Mouse (Mus musculus): Measurements from ENCODE around the gene Zfp719. TPM values are rescaled to one million over a fixed set of nuclear protein-coding genes. Genes with fewer than 3 reads are reported as not detected.

Zfp719 gene
- polyA plus RNA-seq, 1 experiment from 2014 or later: 4.2 TPM

DNA sequence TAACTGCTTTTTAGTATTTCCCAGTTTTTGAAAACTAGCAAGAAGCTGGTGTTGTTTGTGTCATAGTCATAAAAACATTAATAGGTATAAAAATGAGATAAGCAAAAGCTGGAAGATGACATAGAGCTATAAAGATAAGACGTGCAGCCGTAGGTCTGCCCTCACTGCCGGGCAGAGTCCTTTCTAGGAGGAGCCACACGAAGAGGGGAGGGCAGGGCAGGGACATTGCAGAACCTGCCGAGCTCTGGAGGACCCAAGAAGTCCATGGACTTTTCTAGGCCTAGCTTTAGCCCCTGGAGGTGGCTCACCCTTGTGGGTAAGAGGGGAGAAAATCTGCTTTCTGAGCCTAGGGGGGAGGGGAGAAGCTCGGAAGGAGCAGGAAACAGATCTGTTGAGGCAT is 55.1 kb downstream of the Zfp719 start, which contains the start of gene Ceacam18:
Gene Ceacam18 (plus strand): TSS at position 208 of the 400 bp plus-strand sequence.
- no peak for DNase-seq (ENCODE audit: low spot score)
- Histone ChIP-seq H3K4me3 (ENCODE audit: low read depth, low read length) (no peak within 1 kb of the TSS), H3K9me3 (ENCODE audit: control insufficient read depth, low read length) (no peaks in the 10 kb centered on the region), H3K36me3 (ENCODE audit: control insufficient read depth, insufficient read depth, low read length) (no peaks in the 10 kb centered on the region), H3K4me2 (replicated peaks; ENCODE audit: low read depth) (no peak within 1 kb of the TSS), H3K9ac (ENCODE audit: low read length) (no peak within 1 kb of the TSS), H3K27me3 (ENCODE audit: control insufficient read depth, insufficient read depth, low read length) (no peaks in the 10 kb centered on the region), H3K27ac (replicated peaks) (no peak within 1 kb of the TSS), H3K4me1 (replicated peaks; ENCODE audit: control insufficient read depth, insufficient read depth) (no peaks in the 10 kb centered on the region)
- ATAC-seq (ENCODE audit: low FRiP score, low TSS enrichment): no peak
- 52% methylated on average over 6 of the region's 6 CpGs for WGBS
- TF ChIP-seq EP300 (optimal IDR thresholded peaks at IDR 0.05) (no peak), CTCF (IDR thresholded peaks at IDR 0.05; ENCODE audit: low read depth) (no peak)

DNA sequence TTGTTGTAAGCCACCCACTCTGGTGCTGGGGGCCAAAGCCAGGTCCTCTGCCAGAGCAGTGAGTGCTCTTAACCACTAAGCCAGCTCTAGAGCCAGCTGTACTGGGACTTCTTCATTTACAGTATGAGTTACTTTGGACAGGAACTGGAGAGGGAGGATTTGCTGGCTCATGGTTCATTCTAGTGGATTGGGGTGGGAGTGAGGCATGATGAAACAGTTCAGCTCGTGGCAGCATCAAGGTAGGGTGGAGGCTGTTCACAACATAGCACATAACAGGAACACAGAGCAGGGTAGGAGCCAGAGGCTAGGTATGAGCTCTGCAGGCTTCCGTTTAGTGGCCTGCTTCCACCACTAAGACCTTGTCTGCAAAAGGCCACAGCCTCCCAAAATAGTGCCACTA is 56.8 kb downstream of the Zfp719 start:
- ATAC-seq (ENCODE audit: low FRiP score, low TSS enrichment) (no peak), DNase-seq (ENCODE audit: low spot score) (no peak)
- Histone ChIP-seq H3K27me3 (ENCODE audit: control insufficient read depth, insufficient read depth, low read length) (no peaks in the 10 kb centered on the region), H3K4me3 (ENCODE audit: low read depth, low read length) (no peak overlapping the region), H3K27ac (replicated peaks) (no peak overlapping the region), H3K9ac (ENCODE audit: low read length) (no peak overlapping the region), H3K4me2 (replicated peaks; ENCODE audit: low read depth) (no peak overlapping the region), H3K36me3 (ENCODE audit: control insufficient read depth, insufficient read depth, low read length) (no peaks in the 10 kb centered on the region), H3K4me1 (replicated peaks; ENCODE audit: control insufficient read depth, insufficient read depth) (no peaks in the 10 kb centered on the region), H3K9me3 (ENCODE audit: control insufficient read depth, low read length) (no peaks in the 10 kb centered on the region)
- 56% methylated on average over 2 of the region's 2 CpGs for WGBS
- no peak for TF ChIP-seq CTCF (IDR thresholded peaks at IDR 0.05; ENCODE audit: low read depth)
- TF ChIP-seq EP300 (optimal IDR thresholded peaks at IDR 0.05): no peak

DNA sequence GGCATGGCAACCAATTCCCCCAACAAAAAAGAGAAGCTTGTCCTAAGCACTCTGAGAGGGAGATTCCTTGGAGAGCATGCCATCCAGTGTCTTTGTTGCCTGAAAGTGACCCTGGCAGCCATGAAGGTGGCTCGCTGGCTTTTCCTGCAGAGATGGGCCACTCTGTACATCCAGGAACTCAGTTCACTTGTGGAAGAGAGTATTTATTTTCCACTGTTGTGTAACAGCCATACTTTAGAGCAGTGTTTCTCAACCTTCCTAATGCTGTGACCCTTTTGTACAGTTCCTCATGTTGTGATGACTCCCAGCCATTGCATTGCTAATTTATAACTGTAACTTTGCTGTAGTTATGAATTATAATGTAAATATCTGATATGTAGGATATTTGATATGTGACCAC is 57.7 kb downstream of the Zfp719 start:
- 76% methylated on average over 1 of the region's 1 CpGs for WGBS
- TF ChIP-seq EP300 (optimal IDR thresholded peaks at IDR 0.05) (no peak), CTCF (IDR thresholded peaks at IDR 0.05; ENCODE audit: low read depth) (no peak)
- Histone ChIP-seq H3K9ac (ENCODE audit: low read length) (no peak overlapping the region), H3K4me3 (ENCODE audit: low read depth, low read length) (no peak overlapping the region), H3K27ac (replicated peaks) (no peak overlapping the region), H3K9me3 (ENCODE audit: control insufficient read depth, low read length) (no peaks in the 10 kb centered on the region), H3K4me1 (replicated peaks; ENCODE audit: control insufficient read depth, insufficient read depth) (no peaks in the 10 kb centered on the region), H3K27me3 (ENCODE audit: control insufficient read depth, insufficient read depth, low read length) (no peaks in the 10 kb centered on the region), H3K36me3 (ENCODE audit: control insufficient read depth, insufficient read depth, low read length) (no peaks in the 10 kb centered on the region), H3K4me2 (replicated peaks; ENCODE audit: low read depth) (no peak overlapping the region)
- ATAC-seq (ENCODE audit: low FRiP score, low TSS enrichment): no peak
- no peak for DNase-seq (ENCODE audit: low spot score)

DNA sequence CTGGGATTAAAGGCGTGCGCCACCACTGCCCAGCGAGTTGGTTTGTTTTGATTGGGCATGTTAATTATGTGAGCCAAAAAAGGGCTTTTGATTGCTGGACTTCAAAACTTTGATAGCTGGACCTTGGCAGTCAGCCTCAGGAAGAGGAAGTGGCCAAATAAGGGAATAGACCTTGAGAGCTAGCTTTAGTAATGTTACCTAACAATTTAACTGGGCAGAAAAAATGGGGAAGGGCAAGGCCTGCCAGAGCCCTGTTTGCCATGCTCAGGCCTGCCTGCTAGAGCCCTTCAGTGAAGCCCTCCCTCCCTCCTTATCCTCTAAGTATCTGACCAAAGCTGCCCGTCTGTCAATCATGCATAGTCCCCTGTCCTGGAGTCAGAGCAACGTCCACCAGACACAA is 63.2 kb downstream of the Zfp719 start:
- ATAC-seq (ENCODE audit: low FRiP score, low TSS enrichment) (no peak), DNase-seq (ENCODE audit: low spot score) (no peak)
- Histone ChIP-seq H3K9me3 (ENCODE audit: control insufficient read depth, low read length) (no peaks in the 10 kb centered on the region), H3K4me3 (ENCODE audit: low read depth, low read length) (no peak overlapping the region), H3K36me3 (ENCODE audit: control insufficient read depth, insufficient read depth, low read length) (no peaks in the 10 kb centered on the region), H3K27ac (replicated peaks) (no peak overlapping the region), H3K4me1 (replicated peaks; ENCODE audit: control insufficient read depth, insufficient read depth) (no peaks in the 10 kb centered on the region), H3K27me3 (ENCODE audit: control insufficient read depth, insufficient read depth, low read length) (no peaks in the 10 kb centered on the region), H3K4me2 (replicated peaks; ENCODE audit: low read depth) (no peak overlapping the region), H3K9ac (ENCODE audit: low read length) (no peak overlapping the region)
- WGBS: 73% methylated on average over 5 of the region's 5 CpGs
- TF ChIP-seq EP300 (optimal IDR thresholded peaks at IDR 0.05) (no peak), CTCF (IDR thresholded peaks at IDR 0.05; ENCODE audit: low read depth) (no peak)

Other genes starting within 250 kb of the Zfp719 start
- 0.04 and 0.10 TPM in 2 replicates for gene Siglecf, start 228.3 kb upstream of the Zfp719 start, polyA plus RNA-seq (2015; fragmentation: Nextera tagmentation; extraction: Ambion mirVana)
- 0.12 and 0.17 TPM in 2 replicates for gene Siglecg, start 171.4 kb upstream of the Zfp719 start, polyA plus RNA-seq (2015; fragmentation: Nextera tagmentation; extraction: Ambion mirVana)
- 0.11 and 0.23 TPM in 2 replicates for gene Lim2, start 151.9 kb upstream of the Zfp719 start, polyA plus RNA-seq (2015; fragmentation: Nextera tagmentation; extraction: Ambion mirVana)
- 0.62 and 0.79 TPM in 2 replicates for gene Nkg7, start 142.5 kb upstream of the Zfp719 start, polyA plus RNA-seq (2015; fragmentation: Nextera tagmentation; extraction: Ambion mirVana)
- not detected in 2 replicates for gene Cldnd2, start 138.8 kb upstream of the Zfp719 start, polyA plus RNA-seq (2015; fragmentation: Nextera tagmentation; extraction: Ambion mirVana)
- gene Etfb, start 135.5 kb upstream of the Zfp719 start, polyA plus RNA-seq (2015; fragmentation: Nextera tagmentation; extraction: Ambion mirVana): 513 and 521 TPM in 2 replicates
- 0.34 and 0.46 TPM in 2 replicates for gene Gm45233, start 135.5 kb upstream of the Zfp719 start, polyA plus RNA-seq (2015; fragmentation: Nextera tagmentation; extraction: Ambion mirVana)
- 36.1 and 40.5 TPM in 2 replicates for gene Vsig10l, start 116.5 kb upstream of the Zfp719 start, polyA plus RNA-seq (2015; fragmentation: Nextera tagmentation; extraction: Ambion mirVana)
- 0.34 and 0.35 TPM in 2 replicates for gene Iglon5, start 89.5 kb upstream of the Zfp719 start, polyA plus RNA-seq (2015; fragmentation: Nextera tagmentation; extraction: Ambion mirVana)
- 0.02 TPM in 1 of 2 replicates, not detected in the other for gene 4931406B18Rik, start 73.7 kb upstream of the Zfp719 start, polyA plus RNA-seq (2015; fragmentation: Nextera tagmentation; extraction: Ambion mirVana)
- gene Cd33, start 35.2 kb upstream of the Zfp719 start, polyA plus RNA-seq (2015; fragmentation: Nextera tagmentation; extraction: Ambion mirVana): 2.0 and 2.1 TPM in 2 replicates
- gene Zfp658, start 17.4 kb upstream of the Zfp719 start, polyA plus RNA-seq (2015; fragmentation: Nextera tagmentation; extraction: Ambion mirVana): 1.2 TPM in 2 replicates
- not detected in 2 replicates for gene Zfp819, start 27.6 kb downstream of the Zfp719 start, polyA plus RNA-seq (2015; fragmentation: Nextera tagmentation; extraction: Ambion mirVana)
- 0.07 TPM in 1 of 2 replicates, not detected in the other for gene Ceacam18, start 55.1 kb downstream of the Zfp719 start, polyA plus RNA-seq (2015; fragmentation: Nextera tagmentation; extraction: Ambion mirVana)
- 0.87 and 1.3 TPM in 2 replicates for gene Siglece, start 80.6 kb downstream of the Zfp719 start, polyA plus RNA-seq (2015; fragmentation: Nextera tagmentation; extraction: Ambion mirVana)
- 8.5 and 9.0 TPM in 2 replicates for gene Ctu1, start 92.4 kb downstream of the Zfp719 start, polyA plus RNA-seq (2015; fragmentation: Nextera tagmentation; extraction: Ambion mirVana)
- gene Klk14, start 110.8 kb downstream of the Zfp719 start, polyA plus RNA-seq (2015; fragmentation: Nextera tagmentation; extraction: Ambion mirVana): 4.5 and 5.8 TPM in 2 replicates
- 84.7 and 93.8 TPM in 2 replicates for gene Klk13, start 133.0 kb downstream of the Zfp719 start, polyA plus RNA-seq (2015; fragmentation: Nextera tagmentation; extraction: Ambion mirVana)
- gene Klk12, start 189.3 kb downstream of the Zfp719 start, polyA plus RNA-seq (2015; fragmentation: Nextera tagmentation; extraction: Ambion mirVana): 34.9 and 36.2 TPM in 2 replicates
- 52.3 and 54.6 TPM in 2 replicates for gene Klk11, start 195.0 kb downstream of the Zfp719 start, polyA plus RNA-seq (2015; fragmentation: Nextera tagmentation; extraction: Ambion mirVana)
- gene Klk10, start 201.4 kb downstream of the Zfp719 start, polyA plus RNA-seq (2015; fragmentation: Nextera tagmentation; extraction: Ambion mirVana): 313 and 335 TPM in 2 replicates
- 101 and 118 TPM in 2 replicates for gene Klk9, start 212.3 kb downstream of the Zfp719 start, polyA plus RNA-seq (2015; fragmentation: Nextera tagmentation; extraction: Ambion mirVana)
- gene Klk8, start 218.0 kb downstream of the Zfp719 start, polyA plus RNA-seq (2015; fragmentation: Nextera tagmentation; extraction: Ambion mirVana): 139 and 155 TPM in 2 replicates
- gene Klk7, start 231.7 kb downstream of the Zfp719 start, polyA plus RNA-seq (2015; fragmentation: Nextera tagmentation; extraction: Ambion mirVana): 56.5 and 56.8 TPM in 2 replicates
- 11.3 and 23.9 TPM in 2 replicates for gene Klk6, start 244.9 kb downstream of the Zfp719 start, polyA plus RNA-seq (2015; fragmentation: Nextera tagmentation; extraction: Ambion mirVana)

Measured in stomach, postnatal 0 days (tissue).